Mouse (Mus musculus): ENCODE measurements at regions not wholly inside any gene's neighbourhood (a gene's known extent, or its start where the extent isn't known, plus 50 kb on each side); places are given as distances from the start of the nearest gene placed in this dataset.

GRCm38 (mm10) chr15:61653853-61654252 lies 731.0 kb upstream of the A1bg start:
- TF ChIP-seq CTCF (IDR thresholded peaks at IDR 0.05; ENCODE audit: borderline replicate concordance, extremely low read depth, insufficient read depth, insufficient read length), result no peak
- no peak for TF ChIP-seq POLR2A (IDR thresholded peaks at IDR 0.05; ENCODE audit: borderline replicate concordance, extremely low read depth, insufficient read depth, insufficient read length, poor library complexity, severe bottlenecking)

All from brain, embryonic 14.5 days (tissue).